Mouse (Mus musculus): Measurements from ENCODE around the gene Gm49380.

DNA sequence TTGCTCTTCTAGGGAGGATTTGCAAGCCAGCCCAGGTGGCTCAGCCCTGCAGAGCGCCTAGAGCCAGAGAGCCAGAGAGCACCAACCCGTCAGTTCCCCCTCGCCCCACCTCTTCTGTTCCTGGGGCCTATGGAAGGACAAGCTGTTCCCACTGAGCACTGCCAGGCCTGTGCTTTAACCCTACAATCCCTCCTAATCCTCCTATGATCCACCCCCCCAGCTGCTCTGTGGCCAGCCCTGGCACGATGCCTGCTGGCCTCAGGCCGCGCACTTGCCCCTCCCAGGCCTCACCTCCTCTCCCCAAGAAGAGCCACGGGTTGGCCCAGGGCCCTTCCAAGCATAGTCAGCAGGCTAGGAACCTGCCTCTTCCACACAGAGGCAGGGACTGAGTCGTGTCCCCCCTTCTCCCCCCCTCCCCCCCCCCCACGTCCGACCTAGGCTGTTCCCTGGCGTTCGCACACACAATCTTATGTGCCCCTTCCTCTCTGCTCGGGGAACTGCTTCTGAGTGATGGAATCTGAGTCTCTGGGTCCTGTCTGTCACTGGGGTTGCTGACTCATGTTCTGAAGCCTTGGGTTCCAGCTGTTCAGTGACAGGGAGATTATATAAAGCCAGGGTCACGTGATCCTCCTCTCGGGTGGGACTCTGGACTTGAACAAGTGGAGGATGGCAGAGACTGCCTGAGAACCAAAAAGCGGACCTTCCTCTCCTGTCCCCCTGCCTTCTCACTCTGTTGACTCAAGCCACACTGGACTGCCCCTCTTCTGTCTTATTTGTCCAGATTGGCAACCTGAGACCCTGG, 34.1 kb downstream of the Gm49380 start:
- TF ChIP-seq POLR2A (IDR thresholded peaks at IDR 0.05; ENCODE audit: insufficient read depth, low read depth, low read length) (peak; percentile 56; the same call in 1 of the 2 replicates), CTCF (IDR thresholded peaks at IDR 0.05) (no peak)
